Mouse (Mus musculus): ENCODE measurements around the gene Gan. TPM values are rescaled to one million over a fixed set of nuclear protein-coding genes. Genes with fewer than 3 reads are reported as not detected.

The Gan gene
- polyA plus RNA-seq (2012; rRNA removed), result 10.8 and 11.1 TPM in 2 replicates

GRCm38 (mm10) chr8:117158135-117158761 is at the start of gene Gan:
Gene Gan, plus strand, starts transcription at chr8:117158135.

DNA sequence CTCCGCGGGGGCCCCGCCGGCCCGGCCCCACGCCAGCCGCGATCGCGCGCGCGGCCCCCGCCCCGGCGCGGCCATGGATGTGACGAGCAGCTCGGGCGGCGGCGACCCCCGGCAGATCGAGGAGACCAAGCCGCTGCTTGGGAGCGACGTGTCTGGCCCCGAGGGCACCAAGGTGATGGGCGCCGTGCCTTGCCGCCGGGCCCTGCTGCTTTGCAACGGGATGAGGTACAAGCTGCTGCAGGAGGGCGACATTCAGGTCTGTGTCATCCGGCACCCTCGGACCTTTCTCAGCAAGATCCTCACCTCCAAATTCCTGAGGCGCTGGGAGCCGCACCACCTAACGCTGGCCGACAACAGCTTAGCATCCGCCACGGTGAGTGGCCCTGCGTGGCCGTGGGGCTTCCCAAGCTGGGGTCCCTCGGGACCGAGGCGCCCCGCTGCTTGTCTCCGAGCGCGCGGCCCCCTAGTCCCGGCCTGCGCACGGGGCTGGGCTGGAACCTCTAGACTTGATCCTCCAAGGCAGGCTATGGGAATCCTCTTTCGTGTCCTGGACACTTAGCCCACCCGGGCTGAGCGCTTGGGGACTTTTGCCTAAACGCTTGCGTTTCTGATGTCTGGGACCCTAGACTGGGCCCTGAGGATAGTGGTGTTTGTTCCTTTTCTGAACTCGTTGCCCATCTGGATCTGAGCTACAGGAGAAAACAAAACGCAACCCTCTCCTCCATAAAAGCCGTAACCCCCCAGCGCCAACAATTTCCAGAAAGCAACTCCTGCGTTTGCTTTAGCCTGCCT is 99.3 kb downstream of the Gan start, which contains the start of gene Cmip:
Gene Cmip (plus strand): TSS at position 36 of the 792 bp plus-strand sequence.

Other genes starting within 250 kb of the Gan start
- gene Cmc2, start 236.7 kb upstream of the Gan start, polyA plus RNA-seq (2012; rRNA removed), result 10.2 and 11.7 TPM in 2 replicates
- 6.6 and 7.8 TPM in 2 replicates for gene Cenpn, start 236.4 kb upstream of the Gan start, polyA plus RNA-seq (2012; rRNA removed)
- 21.7 and 21.8 TPM in 2 replicates for gene Atmin, start 214.7 kb upstream of the Gan start, polyA plus RNA-seq (2012; rRNA removed)
- 5.9 and 6.9 TPM in 2 replicates for gene 1700030J22Rik, start 179.2 kb upstream of the Gan start, polyA plus RNA-seq (2012; rRNA removed)
- gene Gcsh, start 164.6 kb upstream of the Gan start, polyA plus RNA-seq (2012; rRNA removed), result 55.2 and 64.8 TPM in 2 replicates
- 0.03 and 0.04 TPM in 2 replicates for gene Pkd1l2, start 75.7 kb upstream of the Gan start, polyA plus RNA-seq (2012; rRNA removed)
- gene Bco1, start 62.3 kb upstream of the Gan start, polyA plus RNA-seq (2012; rRNA removed), result 0.09 and 0.13 TPM in 2 replicates
- gene Cmip, start 98.9 kb downstream of the Gan start, polyA plus RNA-seq (2012; rRNA removed), result 150 and 190 TPM in 2 replicates